Mouse (Mus musculus): ENCODE measurements around the gene Usp20. TPM values are rescaled to one million over a fixed set of nuclear protein-coding genes. Genes with fewer than 3 reads are reported as not detected.
A peak's percentile ranks its signal among the peaks of the same experiment; 100 is the strongest.
"Not testable (repeated sequence)": the region's sequence is repeated elsewhere in the genome, so short reads cannot be mapped to it uniquely, and the experiment has no call there.

Gene Usp20
- 29.5 and 30.6 TPM in 2 replicates for polyA plus RNA-seq (2016; fragmentation: Nextera tagmentation; extraction: Ambion mirVana)

DNA sequence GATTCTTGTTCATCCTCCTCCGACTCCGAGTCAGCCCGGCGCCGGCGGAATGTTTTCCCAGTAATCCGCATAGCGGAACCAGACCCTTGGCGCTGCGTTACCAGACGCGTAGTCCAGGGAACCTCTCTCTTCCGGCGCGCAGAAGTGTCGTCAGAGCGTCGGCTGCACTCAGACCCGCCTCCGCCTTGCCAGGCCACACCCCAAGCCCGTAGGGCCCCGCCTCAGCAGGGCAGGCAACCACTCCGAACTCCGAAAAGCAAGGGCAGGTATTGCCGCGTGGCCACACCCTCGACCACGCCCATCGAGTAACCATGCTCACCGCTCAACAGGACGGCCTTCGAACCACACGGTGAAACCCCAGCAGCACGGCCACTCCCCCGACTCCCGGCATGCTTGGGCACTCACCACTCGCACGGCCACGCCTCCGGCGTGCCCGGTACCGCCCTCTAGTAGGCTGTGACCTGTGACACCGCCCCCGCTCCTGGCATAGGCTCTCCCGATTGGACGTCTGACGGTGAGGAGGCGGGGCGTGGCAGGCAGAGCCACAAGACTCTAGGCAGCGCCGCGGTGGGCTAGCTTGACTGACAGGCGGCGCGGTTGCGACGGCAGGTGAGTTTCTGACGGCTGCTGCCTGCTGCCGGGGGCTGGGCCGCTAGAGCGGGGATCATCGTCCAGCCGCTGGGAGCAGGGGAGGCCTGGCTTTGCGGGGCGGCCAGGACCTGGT lies at the start of gene Usp20, which contains the start of gene BC005624:
Gene Usp20, plus strand, starts transcription at position 490 of the 724 bp plus-strand sequence.
Gene BC005624, minus strand, starts transcription at position 412 of the 724 bp plus-strand sequence.
- Histone ChIP-seq H3K27ac (peak within 1 kb of the TSS; percentile 66), H3K4me2 (peak within 1 kb of the TSS; percentile 78)
- ATAC-seq (ENCODE audit: low FRiP score) = peak; percentile 99

DNA sequence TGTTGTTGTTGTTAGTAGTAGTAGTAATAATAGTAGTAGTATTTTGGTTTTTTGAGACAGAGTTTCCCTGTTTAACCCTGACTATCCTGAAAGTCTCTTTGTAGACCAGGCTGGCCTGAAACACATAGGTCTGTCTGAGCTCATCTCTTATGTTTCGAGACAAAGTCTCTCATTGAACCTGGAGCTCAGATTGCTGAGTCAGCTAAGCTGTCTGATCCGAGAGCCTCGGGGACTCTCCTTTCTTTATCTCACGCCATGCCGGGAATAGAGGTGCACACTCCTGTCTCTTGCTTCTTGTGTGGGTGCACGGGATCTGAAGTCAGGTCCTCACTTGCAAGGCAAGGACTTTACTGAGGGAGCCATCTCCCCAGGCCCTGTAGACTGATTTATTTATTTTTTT lies 49.0 kb upstream of the Usp20 start:
- WGBS = 74% methylated on average over 6 of the region's 6 CpGs
- Histone ChIP-seq H3K9ac (no peak overlapping the region), H3K9me3 (no peaks in the 10 kb centered on the region), H3K4me1 (peaks cover 10% of the 10 kb centered on the region), H3K27me3 (no peaks in the 10 kb centered on the region; the same call in 1 of the 2 replicates), H3K36me3 (replicated peaks) (no peaks in the 10 kb centered on the region), H3K27ac (no peak overlapping the region), H3K4me2 (no peak overlapping the region), H3K4me3 (replicated peaks) (no peak overlapping the region)
- no peak for ATAC-seq (ENCODE audit: low FRiP score)

More for the DNA sequence above, at the start of gene Usp20, which contains the start of gene BC005624:
- H3K4me3 ChIP-seq (replicated peaks) = peak within 1 kb of the TSS; percentile 77
- H3K27me3 ChIP-seq = no peaks in the 10 kb centered on the region
- H3K9me3 ChIP-seq = no peaks in the 10 kb centered on the region
- H3K9ac ChIP-seq = peak within 1 kb of the TSS; percentile 67
- H3K4me1 ChIP-seq = peaks cover 25% of the 10 kb centered on the region
- WGBS = 1% methylated on average over 66 of the region's 66 CpGs
- H3K36me3 ChIP-seq (replicated peaks) = peaks cover 30% of the 10 kb centered on the region

DNA sequence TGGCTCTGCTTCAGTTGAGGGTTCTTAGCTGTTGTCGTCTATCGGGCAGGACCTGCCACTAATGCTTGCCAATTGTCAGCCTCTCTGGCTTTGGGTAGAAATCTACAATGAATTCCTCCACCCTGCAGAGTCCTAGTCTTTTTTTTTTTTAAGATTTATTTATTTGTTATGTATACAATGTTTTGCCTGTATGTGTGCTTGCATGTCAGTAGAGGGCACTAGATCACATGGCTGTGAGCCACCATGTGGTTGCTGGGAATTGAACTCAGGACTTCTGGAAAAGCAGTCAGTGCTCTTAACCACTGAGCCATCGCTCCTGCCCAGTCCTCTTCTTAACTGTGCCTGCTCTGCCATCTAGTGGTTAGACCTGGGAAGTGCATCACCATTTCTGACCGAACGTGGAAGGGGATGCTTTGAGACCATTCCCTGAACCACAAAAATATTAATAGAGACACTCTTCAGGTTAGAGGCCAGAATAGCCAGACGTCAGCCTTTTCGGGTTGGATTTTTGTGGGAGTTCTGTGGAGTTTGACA lies 48.1 kb upstream of the Usp20 start:
- Histone ChIP-seq H3K4me3 (replicated peaks) (no peak overlapping the region), H3K9ac (no peak overlapping the region), H3K4me2 (no peak overlapping the region), H3K9me3 (no peaks in the 10 kb centered on the region), H3K4me1 (peaks cover 10% of the 10 kb centered on the region), H3K36me3 (replicated peaks) (no peaks in the 10 kb centered on the region), H3K27me3 (no peaks in the 10 kb centered on the region; the same call in 1 of the 2 replicates), H3K27ac (no peak overlapping the region)
- no peak for ATAC-seq (ENCODE audit: low FRiP score)
- 22% methylated on average over 7 of the region's 7 CpGs for WGBS

DNA sequence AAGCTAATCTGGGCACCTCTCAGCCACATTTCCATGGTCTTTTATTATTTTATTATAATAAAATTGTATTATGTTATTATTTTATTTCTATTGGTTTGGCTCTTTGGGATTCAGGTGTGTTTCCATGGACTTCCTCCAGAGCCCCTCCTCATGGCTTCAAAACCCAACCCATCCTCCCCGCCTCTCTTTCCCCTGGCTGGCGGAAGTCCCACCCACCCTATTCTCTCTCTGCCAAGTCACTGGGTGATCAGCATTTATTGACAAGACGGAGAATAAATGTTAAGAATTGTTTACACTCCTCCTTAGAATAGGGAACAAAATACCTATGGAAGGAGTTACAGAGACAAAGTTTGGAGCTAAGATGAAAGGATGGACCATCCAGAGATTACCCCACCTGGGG lies 45.3 kb upstream of the Usp20 start:
- H3K27me3 ChIP-seq = no peaks in the 10 kb centered on the region; the same call in 1 of the 2 replicates
- H3K27ac ChIP-seq = no peak overlapping the region
- no peak for ATAC-seq (ENCODE audit: low FRiP score)
- H3K4me3 ChIP-seq (replicated peaks) = no peak overlapping the region
- no peaks in the 10 kb centered on the region for H3K9me3 ChIP-seq
- H3K36me3 ChIP-seq (replicated peaks) = no peaks in the 10 kb centered on the region
- H3K9ac ChIP-seq = no peak overlapping the region
- H3K4me2 ChIP-seq = no peak overlapping the region
- 83% methylated on average over 3 of the region's 3 CpGs for WGBS
- no peaks in the 10 kb centered on the region for H3K4me1 ChIP-seq

DNA sequence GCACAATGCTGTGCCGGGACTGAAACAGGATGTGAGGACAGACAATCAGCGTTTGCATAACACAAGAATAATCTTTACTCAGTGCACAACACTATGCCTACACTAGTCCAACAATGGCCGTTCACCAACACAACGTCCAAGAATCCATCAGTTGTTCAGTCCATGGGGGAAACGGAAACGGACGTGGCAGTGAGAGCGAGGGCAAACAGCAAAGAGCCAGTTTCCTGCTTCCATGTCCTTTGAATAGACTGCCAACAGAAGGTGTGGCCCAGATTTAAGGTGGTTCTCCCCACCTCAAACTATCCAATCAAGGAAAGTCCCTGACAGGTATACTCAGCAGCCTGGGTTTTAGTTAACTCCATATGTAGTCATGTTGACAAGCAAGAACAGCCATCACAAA lies 44.3 kb upstream of the Usp20 start:
- Histone ChIP-seq H3K4me1 (peaks cover 2% of the 10 kb centered on the region; the same call in 1 of the 2 replicates), H3K36me3 (replicated peaks) (no peaks in the 10 kb centered on the region), H3K27me3 (no peaks in the 10 kb centered on the region; the same call in 1 of the 2 replicates), H3K9me3 (no peaks in the 10 kb centered on the region), H3K4me3 (replicated peaks) (no peak overlapping the region), H3K9ac (no peak overlapping the region), H3K4me2 (no peak overlapping the region), H3K27ac (no peak overlapping the region)
- no peak for ATAC-seq (ENCODE audit: low FRiP score)
- WGBS = 85% methylated on average over 8 of the region's 8 CpGs

DNA sequence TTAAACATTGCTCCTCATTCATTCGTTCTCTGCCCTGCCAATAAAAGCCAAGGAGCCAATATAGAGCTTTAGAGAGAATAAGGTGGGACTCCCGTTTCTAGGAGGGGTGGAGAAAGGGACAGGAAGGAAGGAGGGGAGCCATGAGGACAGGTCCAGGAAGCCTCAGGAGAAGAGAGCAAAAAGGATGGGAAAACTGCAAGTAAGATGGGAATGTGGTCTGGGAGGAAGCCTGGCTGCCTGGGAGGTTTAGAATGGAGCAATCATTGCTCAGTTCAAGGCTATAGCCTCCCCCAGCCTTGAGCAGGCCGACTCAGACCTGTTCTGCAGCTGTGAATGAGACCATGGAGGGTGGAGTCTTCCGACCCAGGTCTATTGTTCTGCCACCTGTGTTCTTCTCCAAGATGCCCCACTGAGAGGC lies 43.5 kb upstream of the Usp20 start:
- WGBS = 59% methylated on average over 4 of the region's 4 CpGs
- Histone ChIP-seq H3K4me2 (no peak overlapping the region), H3K27ac (no peak overlapping the region), H3K36me3 (replicated peaks) (no peaks in the 10 kb centered on the region), H3K4me1 (peaks cover 2% of the 10 kb centered on the region; the same call in 1 of the 2 replicates), H3K9me3 (no peaks in the 10 kb centered on the region), H3K27me3 (no peaks in the 10 kb centered on the region; the same call in 1 of the 2 replicates), H3K9ac (no peak overlapping the region), H3K4me3 (replicated peaks) (no peak overlapping the region)
- ATAC-seq (ENCODE audit: low FRiP score) = no peak

DNA sequence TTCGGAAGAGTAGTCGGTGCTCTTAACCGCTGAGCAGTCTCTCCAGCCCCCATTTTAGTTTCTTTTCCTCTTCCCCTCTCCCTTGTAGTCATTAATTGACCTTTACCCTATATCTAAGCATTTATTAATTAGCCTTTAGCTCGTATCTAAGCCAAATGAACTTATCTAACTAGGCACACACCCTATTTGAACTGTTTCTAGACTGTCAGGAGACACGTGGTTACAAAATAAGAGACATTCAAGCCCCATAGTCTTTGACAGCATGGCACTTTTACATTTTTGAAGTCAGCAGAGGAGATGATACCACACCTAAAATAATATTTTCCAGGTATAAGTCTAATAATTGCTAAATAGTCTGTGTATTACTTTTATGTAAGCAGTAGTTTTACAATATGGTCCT lies 40.5 kb upstream of the Usp20 start:
- Histone ChIP-seq H3K36me3 (replicated peaks) (no peaks in the 10 kb centered on the region), H3K4me2 (no peak overlapping the region), H3K9ac (no peak overlapping the region), H3K4me1 (peaks cover 2% of the 10 kb centered on the region; the same call in 1 of the 2 replicates), H3K9me3 (no peaks in the 10 kb centered on the region), H3K4me3 (replicated peaks) (no peak overlapping the region), H3K27ac (no peak overlapping the region), H3K27me3 (no peaks in the 10 kb centered on the region)
- no peak for ATAC-seq (ENCODE audit: low FRiP score)
- 84% methylated on average over 5 of the region's 5 CpGs for WGBS

DNA sequence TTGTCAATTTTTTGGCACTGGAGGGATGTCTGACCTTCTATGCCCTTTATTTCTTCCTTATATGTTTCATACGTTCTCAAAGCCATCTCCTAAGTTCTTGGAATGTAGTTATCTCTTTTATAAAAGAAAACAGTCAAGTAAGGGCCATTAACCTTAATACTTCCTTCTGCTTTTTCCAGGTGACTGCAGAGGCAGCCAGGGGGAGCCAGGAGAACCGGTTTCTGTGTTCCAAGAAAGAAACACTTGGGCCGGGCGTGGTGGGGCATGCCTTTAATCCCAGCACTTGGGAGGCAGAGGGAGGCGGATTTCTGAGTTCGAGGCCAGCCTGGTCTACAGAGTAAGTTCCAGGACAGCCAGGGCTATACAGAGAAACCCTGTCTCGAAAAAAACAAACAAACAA lies 40.0 kb upstream of the Usp20 start:
- not testable (repeated sequence) for H3K27me3 ChIP-seq; ATAC-seq (ENCODE audit: low FRiP score); H3K9me3 ChIP-seq; H3K9ac ChIP-seq; H3K27ac ChIP-seq; H3K4me2 ChIP-seq; H3K4me3 ChIP-seq (replicated peaks); H3K36me3 ChIP-seq (replicated peaks); H3K4me1 ChIP-seq
- WGBS = 39% methylated on average over 7 of the region's 7 CpGs

DNA sequence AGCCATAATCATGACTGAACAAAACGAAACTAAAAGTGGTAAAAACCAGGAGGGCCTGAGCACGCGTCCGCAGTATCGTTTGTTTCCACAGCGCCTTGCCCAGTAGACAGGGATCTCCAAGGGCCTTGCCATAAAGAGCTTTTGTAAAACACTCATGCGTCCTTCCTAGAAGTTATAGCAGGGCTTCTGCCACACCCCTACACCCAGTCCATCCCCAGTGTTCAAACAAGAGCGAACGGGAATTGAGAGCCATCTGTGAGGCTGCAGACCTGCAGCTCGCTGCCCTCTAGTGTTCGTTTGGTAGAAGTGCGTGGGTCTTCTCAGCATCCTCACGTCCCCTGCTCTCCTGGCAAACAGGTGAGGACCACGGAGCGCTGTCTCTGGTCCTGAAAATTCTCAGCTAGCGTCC lies 39.5 kb upstream of the Usp20 start:
- peak overlapping the region; percentile 42 for H3K4me2 ChIP-seq
- H3K4me3 ChIP-seq (replicated peaks) = peak overlapping the region; percentile 22; the same call in 1 of the 2 replicates
- 28% methylated on average over 16 of the region's 16 CpGs for WGBS
- peaks cover 2% of the 10 kb centered on the region; the same call in 1 of the 2 replicates for H3K4me1 ChIP-seq
- H3K9me3 ChIP-seq = no peaks in the 10 kb centered on the region
- no peak for ATAC-seq (ENCODE audit: low FRiP score)
- H3K9ac ChIP-seq = no peak overlapping the region
- no peaks in the 10 kb centered on the region; the same call in 1 of the 2 replicates for H3K27me3 ChIP-seq
- H3K36me3 ChIP-seq (replicated peaks) = no peaks in the 10 kb centered on the region
- H3K27ac ChIP-seq = no peak overlapping the region

DNA sequence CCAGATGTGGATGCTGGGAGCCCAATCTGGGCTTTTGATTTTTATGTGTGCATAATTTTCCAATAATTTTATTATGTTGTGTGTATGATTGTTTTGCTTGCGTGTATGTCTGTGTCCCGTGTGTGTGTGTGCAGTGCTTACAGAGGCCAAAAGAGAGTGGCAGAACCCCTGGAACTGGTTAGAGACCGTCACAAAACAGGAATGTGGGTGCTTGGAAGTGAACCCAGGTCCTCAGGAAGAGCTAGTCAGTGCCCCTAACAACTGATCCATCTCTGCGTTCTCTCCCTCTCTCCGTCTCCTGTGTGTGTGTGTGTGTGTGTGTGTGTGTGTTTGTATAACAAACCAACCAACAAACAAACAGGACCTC lies 29.6 kb upstream of the Usp20 start:
- Histone ChIP-seq H3K4me3 (replicated peaks) (peak overlapping the region; percentile 93), H3K27me3 (no peaks in the 10 kb centered on the region; the same call in none of the 2 replicates), H3K4me1 (peaks cover 29% of the 10 kb centered on the region), H3K4me2 (peak overlapping the region; percentile 90), H3K36me3 (replicated peaks) (peaks cover 30% of the 10 kb centered on the region), H3K9me3 (no peaks in the 10 kb centered on the region), H3K27ac (peak overlapping the region; percentile 91), H3K9ac (peak overlapping the region; percentile 22; the same call in 1 of the 2 replicates)
- no peak; the same call in 1 of the 2 replicates for ATAC-seq (ENCODE audit: low FRiP score)
- WGBS = 35% methylated on average over 5 of the region's 5 CpGs

DNA sequence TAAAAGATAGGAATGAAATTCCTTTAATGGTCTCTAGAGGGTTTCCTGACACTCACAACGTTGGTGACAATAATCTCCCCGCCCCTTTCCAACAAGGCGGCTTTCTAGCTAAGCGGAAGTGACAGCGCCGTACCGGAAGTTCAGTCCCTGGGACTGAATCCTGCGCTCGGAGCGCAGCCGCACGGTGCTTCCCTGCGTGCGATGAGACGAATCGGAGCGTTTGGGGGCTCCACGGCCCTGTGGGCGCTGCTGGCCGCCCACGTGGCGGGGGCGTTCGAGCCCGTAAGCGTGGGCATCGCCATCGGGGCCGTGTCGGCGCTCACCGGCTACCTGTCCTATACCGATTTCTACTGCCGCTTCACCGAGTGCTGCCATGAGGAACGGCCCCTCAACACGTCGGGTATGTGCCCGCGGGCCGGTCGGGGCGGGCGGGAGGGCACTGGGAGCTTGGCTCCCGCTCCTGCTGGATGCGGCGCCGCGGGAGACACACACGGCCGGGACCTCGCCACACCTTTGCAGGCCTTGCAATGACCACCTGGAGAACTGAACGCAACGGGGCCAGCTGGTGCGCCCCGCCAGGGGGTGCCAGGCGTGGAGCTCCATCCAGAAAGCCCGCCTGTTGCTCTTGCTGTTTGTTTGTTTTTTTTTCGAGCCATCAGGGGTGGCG lies 29.1 kb upstream of the Usp20 start, which contains the start of gene Tor1b:
Gene Tor1b, plus strand, starts transcription at position 136 of the 667 bp plus-strand sequence.
- H3K9me3 ChIP-seq = no peaks in the 10 kb centered on the region
- peaks cover 29% of the 10 kb centered on the region for H3K4me1 ChIP-seq
- H3K27me3 ChIP-seq = no peaks in the 10 kb centered on the region; the same call in 1 of the 2 replicates
- peak within 1 kb of the TSS; percentile 93 for H3K4me3 ChIP-seq (replicated peaks)
- H3K9ac ChIP-seq = peak within 1 kb of the TSS; percentile 93
- ATAC-seq (ENCODE audit: low FRiP score) = peak; percentile 93
- H3K36me3 ChIP-seq (replicated peaks) = peaks cover 35% of the 10 kb centered on the region
- peak within 1 kb of the TSS; percentile 90 for H3K4me2 ChIP-seq
- WGBS = under 1% methylated on average over 60 of the region's 60 CpGs
- H3K27ac ChIP-seq = peak within 1 kb of the TSS; percentile 91

DNA sequence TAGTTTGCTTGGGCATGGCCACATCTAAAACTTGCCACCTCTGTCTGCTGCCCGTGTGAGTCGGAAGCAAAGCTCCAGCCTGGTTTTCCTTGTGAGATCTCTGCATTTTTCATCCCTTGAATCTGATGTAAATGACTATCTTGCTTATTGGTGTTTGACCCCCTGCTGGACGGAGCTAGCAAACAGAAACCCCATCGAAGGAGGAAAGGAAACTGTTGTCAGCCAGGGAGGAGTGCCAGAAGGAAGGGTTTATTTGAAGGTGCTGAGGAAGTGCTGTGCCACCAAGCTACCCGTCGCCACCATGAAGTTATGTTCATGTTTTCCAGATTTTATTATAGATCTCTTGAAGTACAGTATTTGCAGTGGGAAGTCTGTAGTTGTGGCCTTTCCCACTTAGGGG lies 27.3 kb upstream of the Usp20 start:
- peaks cover 29% of the 10 kb centered on the region for H3K4me1 ChIP-seq
- peak overlapping the region; percentile 90 for H3K4me2 ChIP-seq
- H3K9ac ChIP-seq = peak overlapping the region; percentile 93
- 0 out of 2 replicates have a peak overlapping the region, but pooled peaks have one; percentile 1 for H3K4me3 ChIP-seq (replicated peaks)
- peaks cover 54% of the 10 kb centered on the region for H3K36me3 ChIP-seq (replicated peaks)
- ATAC-seq (ENCODE audit: low FRiP score) = no peak
- H3K27me3 ChIP-seq = no peaks in the 10 kb centered on the region
- no peaks in the 10 kb centered on the region for H3K9me3 ChIP-seq
- WGBS = 83% methylated on average over 6 of the region's 6 CpGs
- H3K27ac ChIP-seq = no peak overlapping the region

Data from forebrain, embryonic 12.5 days (tissue).